ENCODE assay signal across 9 mouse cellular contexts in the genomic region with DNA sequence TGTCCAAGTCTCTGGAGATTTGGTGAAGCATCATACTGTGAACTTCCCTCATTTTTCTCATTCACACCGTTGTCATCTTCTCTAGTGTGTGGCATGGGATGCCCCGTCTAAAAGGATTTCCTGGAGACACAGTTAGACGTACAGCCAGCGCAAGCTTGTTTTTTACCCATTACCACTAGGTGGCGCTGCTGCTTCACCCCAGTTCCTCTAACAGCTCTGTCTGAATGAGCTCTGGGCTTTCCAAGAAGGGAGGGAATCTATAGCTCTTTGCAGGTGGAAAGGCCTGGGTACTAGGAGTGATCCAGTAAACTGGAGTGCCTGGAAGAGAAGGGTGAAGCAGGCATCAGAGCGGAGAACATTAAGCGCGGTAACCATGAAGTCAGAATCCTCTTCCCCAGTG. TPM values are rescaled to one million over a fixed set of nuclear protein-coding genes. Genes with fewer than 3 reads are reported as not detected.
DNase-seq lines count a peak whose midpoint lies in the region; TF ChIP-seq lines count a peak whose summit lies in the region.
"Had no signal": no experiment of that assay in that cellular context is flagged by ENCODE, and none has a peak within 500 bp of the region (broad histone marks: within the 10 kb centered on the region; RNA-seq: fewer than 3 reads in every experiment).

No protein-coding gene starts in this region.

- intact Hi-C loops in heart, adult 2 months (cut with DNase I) = loop anchor here (1.0 to 5.0 kb wide), 2 partner anchors 184 to 290 kb away; no protein-coding TSS in a partner anchor

- H3K4me3 ChIP-seq in C2C12 (ENCODE audit: insufficient read depth, poor library complexity, severe bottlenecking) = no peak overlapping the region
- H3K4me3 ChIP-seq in heart, adult 2 months = no peak overlapping the region
- no peak overlapping the region for H3K4me3 ChIP-seq in lung, adult 2 months (replicated peaks; ENCODE audit: extremely low read depth, low read depth, low read length)
- no peak overlapping the region for H3K4me3 ChIP-seq in thymus, adult 2 months (ENCODE audit: control insufficient read depth, insufficient read depth, low read length)
- H3K4me3 ChIP-seq: heart, embryonic 13.5 days had no signal

- no peak for TF ChIP-seq POLR2A in heart, adult 2 months (IDR thresholded peaks at IDR 0.05; ENCODE audit: insufficient read depth, low read depth, low read length)
- no peak for TF ChIP-seq POLR2A in lung, adult 2 months (IDR thresholded peaks at IDR 0.05; ENCODE audit: borderline replicate concordance, extremely low read depth, low read depth, low read length)
- TF ChIP-seq POLR2A in thymus, adult 2 months (IDR thresholded peaks at IDR 0.05; ENCODE audit: control insufficient read depth, extremely low read depth, insufficient read depth, low read length, poor library complexity) = no peak

- no peak overlapping the region for H3K9ac ChIP-seq in heart, adult 2 months (ENCODE audit: low read depth, low read length)
- H3K9ac ChIP-seq: heart, embryonic 13.5 days had no signal

- no peaks in the 10 kb centered on the region; the same call in 1 of the 2 replicates for H3K4me1 ChIP-seq in heart, adult 2 months (ENCODE audit: control insufficient read depth, insufficient read depth, low read length)
- H3K4me1 ChIP-seq in lung, adult 2 months (ENCODE audit: control insufficient read depth, insufficient read depth, low read length) = 0 out of 2 replicates have a peak, but pooled peaks cover 3% of the 10 kb centered on the region
- H3K4me1 ChIP-seq in thymus, adult 2 months (replicated peaks; ENCODE audit: control insufficient read depth, insufficient read depth, low read length) = no peaks in the 10 kb centered on the region
- H3K4me1 ChIP-seq: heart, embryonic 13.5 days had no signal

- no peaks in the 10 kb centered on the region for H3K79me2 ChIP-seq in C2C12 (ENCODE audit: control insufficient read depth, insufficient read depth)
- no peaks in the 10 kb centered on the region for H3K79me2 ChIP-seq in heart, adult 2 months (replicated peaks; ENCODE audit: control insufficient read depth, insufficient read depth, low read length)

- TF ChIP-seq CTCF in C2C12 (IDR thresholded peaks at IDR 0.05; ENCODE audit: control insufficient read depth, insufficient read depth, insufficient read length) = peak; percentile 75
- peak; percentile 95 for TF ChIP-seq CTCF in heart, adult 2 months (IDR thresholded peaks at IDR 0.05)
- TF ChIP-seq CTCF in lung, adult 2 months (IDR thresholded peaks at IDR 0.05; ENCODE audit: insufficient read depth, low read length) = peak; percentile 77
- no peak for TF ChIP-seq CTCF in thymus, adult 2 months (IDR thresholded peaks at IDR 0.05; ENCODE audit: borderline replicate concordance, control insufficient read depth, extremely low read depth, insufficient read depth, low read length, poor library complexity)

- H3K27me3 ChIP-seq in C2C12 (ENCODE audit: control insufficient read depth, insufficient read depth, insufficient read length) = no peaks in the 10 kb centered on the region
- H3K27me3 ChIP-seq in heart, adult 2 months (ENCODE audit: control insufficient read depth, insufficient read depth, low read length) = no peaks in the 10 kb centered on the region
- H3K27me3 ChIP-seq in thymus, adult 2 months (ENCODE audit: control insufficient read depth, insufficient read depth, low read length) = no peaks in the 10 kb centered on the region
- H3K27me3 ChIP-seq: heart, embryonic 13.5 days had no signal

- H3K36me3 ChIP-seq in C2C12 (ENCODE audit: control insufficient read depth, insufficient read depth) = peaks cover 30% of the 10 kb centered on the region
- no peaks in the 10 kb centered on the region for H3K36me3 ChIP-seq in heart, adult 2 months (ENCODE audit: control insufficient read depth, insufficient read depth, low read length)
- H3K36me3 ChIP-seq in thymus, adult 2 months (ENCODE audit: control insufficient read depth, insufficient read depth, low read length) = peaks cover 19% of the 10 kb centered on the region

- DNase-seq in adrenal gland, postnatal 10 days = peak; percentile 84
- peak; percentile 81 for DNase-seq in embryo, embryonic 11.5 days (ENCODE audit: low read depth, low spot score)
- peak; percentile 61 to 74 for DNase-seq in heart, adult 2 months
- peak; percentile 61 to 85 for DNase-seq in kidney, postnatal 36 days
- peak; percentile 68 for DNase-seq in lung, adult 2 months
- DNase-seq in ovary, adult 18-20 months (ENCODE audit: low spot score) = peak; percentile 15
- DNase-seq in thymus, adult 2 months = peak; percentile 62

- H3K27ac ChIP-seq in heart, adult 2 months = no peak overlapping the region
- no peak overlapping the region for H3K27ac ChIP-seq in thymus, adult 2 months (ENCODE audit: control insufficient read depth, insufficient read depth, low read length)
- H3K27ac ChIP-seq: heart, embryonic 13.5 days had no signal

- TF ChIP-seq EP300 in heart, adult 2 months (IDR thresholded peaks at IDR 0.05; ENCODE audit: insufficient read depth, low read depth, low read length) = 0 out of 2 replicates have a peak, but pooled peaks have one; percentile 53

- H3K79me3 ChIP-seq in C2C12 (ENCODE audit: low read depth) = no peaks in the 10 kb centered on the region

- 36% methylated on average over 8 of the region's 8 CpGs for WGBS in heart, adult 2 months
- 36% methylated on average over 8 of the region's 8 CpGs for WGBS in lung, adult 2 months
- 46% methylated on average over 8 of the region's 8 CpGs for WGBS in thymus, adult 2 months

- H3ac ChIP-seq in C2C12 (ENCODE audit: control insufficient read depth, insufficient read length, low read depth) = no peak overlapping the region

TF ChIP-seq in C2C12, 6 proteins besides CTCF, POLR2A, EP300 and RAD21:
- TF ChIP-seq CEBPB (IDR thresholded peaks at IDR 0.05; ENCODE audit: low read depth) = no peak
- TF ChIP-seq USF1 (IDR thresholded peaks at IDR 0.05; ENCODE audit: low read depth) = no peak
- TF ChIP-seq MAX (IDR thresholded peaks at IDR 0.05) = no peak
- no peak for TF ChIP-seq MYOG (IDR thresholded peaks at IDR 0.05; ENCODE audit: control insufficient read depth, extremely low read depth, insufficient read length)
- TF ChIP-seq FOSL1 (IDR thresholded peaks at IDR 0.05; ENCODE audit: insufficient read depth, low read length, poor library complexity, severe bottlenecking) = no peak
- no peak for TF ChIP-seq MYOD1 (IDR thresholded peaks at IDR 0.05; ENCODE audit: control insufficient read depth, insufficient read length, low read depth)

RNA-seq across cellular contexts. Expression of gene Arf2, which starts 20.9 kb away (rescaled TPM):
- polyA plus RNA-seq in C2C12 (2012; fragmentation: generic; extraction: Trizol) = 27.9 TPM
- 10 to 100 TPM; 39.5 to 40.1 TPM for total RNA-seq in adrenal gland, postnatal 10 days (2021)
- 10 to 100 TPM; 27.8 to 33.5 TPM for total RNA-seq in heart, adult 2 months (2021)
- polyA plus RNA-seq in heart, adult 2 months (2012; rRNA removed) = 13.7 and 25.2 TPM in 2 replicates
- 15.1 and 24.2 TPM in 2 replicates for polyA plus RNA-seq in lung, adult 2 months (2012; rRNA removed)
- polyA plus RNA-seq in thymus, adult 2 months (2012; rRNA removed) = 10.4 and 14.7 TPM in 2 replicates

RNA-seq across cellular contexts. Expression of gene Nsf, which starts 33.6 kb away (rescaled TPM):
- polyA plus RNA-seq in C2C12 (2012; fragmentation: generic; extraction: Trizol) = 25.1 TPM
- 10 to 100 TPM; 89.5 to 94.1 TPM for total RNA-seq in adrenal gland, postnatal 10 days (2021)
- 10 to 100 TPM; 26.9 to 28.7 TPM for total RNA-seq in heart, adult 2 months (2021)
- polyA plus RNA-seq in heart, adult 2 months (2012; rRNA removed) = 14.0 and 16.5 TPM in 2 replicates
- polyA plus RNA-seq in lung, adult 2 months (2012; rRNA removed) = 27.5 and 35.2 TPM in 2 replicates
- 52.5 and 59.3 TPM in 2 replicates for polyA plus RNA-seq in thymus, adult 2 months (2012; rRNA removed)

Comparison
In these comparisons a context has a peak if more than half of its experiments do, and no peak if none do; other contexts are left out.
1. DNase-seq: peak in every context shown above with its lines; median percentile 84 in adrenal gland, postnatal 10 days; 81 in embryo, embryonic 11.5 days; 73 in kidney, postnatal 36 days; 68 in lung, adult 2 months; 68 in heart, adult 2 months; 62 in thymus, adult 2 months; 15 in ovary, adult 18-20 months.